Mouse (Mus musculus): ENCODE results near the gene 1700019N19Rik.

- TF ChIP-seq CTCF (IDR thresholded peaks at IDR 0.05; ENCODE audit: borderline replicate concordance, insufficient read depth, low read length) (no peak), POLR2A (IDR thresholded peaks at IDR 0.05; ENCODE audit: low read depth, low read length) (no peak)
Observed at GRCm38 (mm10) chr19:58839806-58840205, 45.5 kb upstream of the 1700019N19Rik start.

Data from embryonic fibroblast, embryonic 13.5 days (primary cell).